Mouse (Mus musculus) CH12.LX (cell line): Measurements from ENCODE around the gene Trim66.

Experiments used
- CHD2 ChIP-seq: IDR thresholded peaks from 2 replicates; pipeline ENCODE4 v1.6.1; 2011; ENCODE audit warnings: low read length, improper control_type of control experiment
- CTCF ChIP-seq, 2 experiments: IDR thresholded peaks in 1 of 2; conservative IDR thresholded peaks in 1 of 2; 2 replicates each; pipeline ENCODE4 v1.5.1; 2011 to 2012; ENCODE audit warnings: low read depth in 2 of 2, low read length in 2 of 2, improper control_type of control experiment in 1 of 2, inconsistent platforms in 1 of 2, mild to moderate bottlenecking in 1 of 2, moderate library complexity in 1 of 2
- ELF1 ChIP-seq: IDR thresholded peaks from 2 replicates; pipeline ENCODE4 v1.6.1; 2014; ENCODE audit warnings: low read depth, mild to moderate bottlenecking, inconsistent platforms, low read length, improper control_type of control experiment
- GABPA ChIP-seq: IDR thresholded peaks from 2 replicates; pipeline ENCODE4 v1.6.1; 2012; ENCODE audit warnings: low read depth, low read length, improper control_type of control experiment, inconsistent platforms; ENCODE audit not compliant: insufficient replicate concordance
- JUN ChIP-seq: IDR thresholded peaks from 2 replicates; pipeline ENCODE4 v1.6.1; 2011; ENCODE audit warnings: low read depth, mild to moderate bottlenecking, low read length, improper control_type of control experiment, moderate library complexity; ENCODE audit not compliant: insufficient read depth
- MAX ChIP-seq: IDR thresholded peaks from 2 replicates; pipeline ENCODE4 v1.6.1; 2011; ENCODE audit warnings: low read length, improper control_type of control experiment
- NRF1 ChIP-seq: IDR thresholded peaks from 2 replicates; pipeline ENCODE4 v1.6.1; 2014; ENCODE audit warnings: low read depth, mild to moderate bottlenecking, inconsistent platforms, low read length, improper control_type of control experiment, moderate library complexity
- ZNF384 ChIP-seq: IDR thresholded peaks from 2 replicates; pipeline ENCODE4 v1.6.1; 2012; ENCODE audit warnings: low read depth, low read length, improper control_type of control experiment, inconsistent platforms

DNA sequence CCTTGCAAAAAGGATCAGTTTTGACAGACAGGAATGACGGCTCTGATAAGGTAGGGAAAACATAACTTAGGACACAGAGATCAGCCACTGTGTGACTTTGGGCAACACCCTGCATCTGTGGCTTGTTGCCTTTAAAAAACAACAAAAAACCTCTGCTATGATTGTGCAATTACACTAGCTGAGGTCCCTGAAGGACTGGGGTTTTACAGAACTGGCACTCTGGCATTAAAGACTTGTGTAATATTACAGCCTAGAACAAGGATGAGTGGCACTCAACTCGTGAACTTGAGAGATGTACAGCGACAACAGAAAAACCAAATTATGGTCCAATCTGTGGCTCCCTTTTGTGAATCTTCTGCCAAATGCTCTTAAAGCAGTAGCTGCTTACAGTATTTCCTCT, 16.8 kb upstream of the Trim66 start:
- TF ChIP-seq ELF1 (no peak), MAX (no peak), GABPA (no peak), CTCF (conservative IDR thresholded peaks at IDR 0.05 in 1 of 2, IDR thresholded peaks at IDR 0.05 in 1 of 2; ENCODE audit: low read depth in 2 of 2, low read length in 2 of 2) (no peak), CHD2 (no peak), JUN (no peak), ZNF384 (no peak), NRF1 (no peak)
